Mouse (Mus musculus) liver, adult 2 months (tissue): ENCODE results near the gene Gtf2f2.

Source experiments
- CTCF ChIP-seq: fragments of 200-500 bp; IDR thresholded peaks from 2 replicates; pipeline ENCODE4 v1.5.1; 2011; ENCODE audit warnings: low read depth, low read length, control low read depth
- POLR2A ChIP-seq: fragments of 200-500 bp; IDR thresholded peaks from 2 replicates; pipeline ENCODE4 v1.6.1; 2011; ENCODE audit warnings: low read length, control low read depth; ENCODE audit not compliant: insufficient read depth; ENCODE audit errors: extremely low read depth

- TF ChIP-seq POLR2A (no peak), CTCF (no peak)
Measured at GRCm38 (mm10) chr14:75962250-75962649, 48.4 kb downstream of the Gtf2f2 start.
